12 mouse cellular contexts compared by ENCODE assay signal in genomic region chr13:99579596-99580175, GRCm38 (mm10).
DNase-seq lines count a peak whose midpoint lies in the region; ATAC-seq lines count a peak whose summit lies in the region.
"Had no signal": no experiment of that assay in that cellular context is flagged by ENCODE, and none has a peak within 500 bp of the region (broad histone marks: within the 10 kb centered on the region; RNA-seq: fewer than 3 reads in every experiment).

No protein-coding gene starts in this region.

- no peak for DNase-seq in frontal cortex, postnatal 25 days (ENCODE audit: low spot score in 2 of 2)
- DNase-seq in right cerebral cortex, adult 18-20 months, result peak; percentile 40
- DNase-seq in right cerebral cortex, postnatal 4 days, result no peak
- DNase-seq in cerebellum, postnatal 4 days (ENCODE audit: low spot score in 2 of 2), result no peak
- DNase-seq in urinary bladder, postnatal 36 days (ENCODE audit: low spot score in 2 of 2), result no peak
- no peak for DNase-seq in kidney, postnatal 14 days
- DNase-seq: cerebellum, postnatal 25 days; lung, adult 18-20 months had no signal

- no peaks in the 10 kb centered on the region for H3K36me3 ChIP-seq in midbrain, embryonic 15.5 days (replicated peaks)
- H3K36me3 ChIP-seq: limb, embryonic 12.5 days had no signal

- no peaks in the 10 kb centered on the region for H3K27me3 ChIP-seq in midbrain, embryonic 15.5 days (replicated peaks)
- H3K27me3 ChIP-seq: limb, embryonic 12.5 days had no signal

- H3K4me2 ChIP-seq in midbrain, embryonic 15.5 days, result no peak overlapping the region
- H3K4me2 ChIP-seq: limb, embryonic 12.5 days had no signal

- ATAC-seq in frontal cortex, adult (ENCODE audit: low TSS enrichment), result peak; percentile 71
- ATAC-seq in midbrain, embryonic 15.5 days (replicated peaks), result peak; percentile 39; the same call in 1 of the 2 replicates
- ATAC-seq: CD4-positive, CD25-positive, alpha-beta regulatory T cell, adult 4 months had no signal

- H3K9me3 ChIP-seq in midbrain, embryonic 15.5 days, result no peaks in the 10 kb centered on the region

- H3K9ac ChIP-seq in midbrain, embryonic 15.5 days, result no peak overlapping the region
- H3K9ac ChIP-seq: limb, embryonic 12.5 days had no signal

- 57% methylated on average over 8 of the region's 8 CpGs for WGBS in midbrain, embryonic 15.5 days

- no peaks in the 10 kb centered on the region for H3K4me1 ChIP-seq in midbrain, embryonic 15.5 days

- no peak overlapping the region for H3K4me3 ChIP-seq in midbrain, embryonic 15.5 days
- H3K4me3 ChIP-seq: limb, embryonic 12.5 days had no signal

- no peak overlapping the region for H3K27ac ChIP-seq in midbrain, embryonic 15.5 days
- H3K27ac ChIP-seq: limb, embryonic 12.5 days had no signal
